Mouse (Mus musculus) retina, postnatal 7 days (tissue): Measurements from ENCODE around the gene Ttll12.

ENCODE experiments used
- DNase-seq: peaks from one replicate; pipeline ENCODE4 v3.0.0-alpha.2; 2012; ENCODE audit warnings: low read depth, low spot score

Gene Ttll12

DNA sequence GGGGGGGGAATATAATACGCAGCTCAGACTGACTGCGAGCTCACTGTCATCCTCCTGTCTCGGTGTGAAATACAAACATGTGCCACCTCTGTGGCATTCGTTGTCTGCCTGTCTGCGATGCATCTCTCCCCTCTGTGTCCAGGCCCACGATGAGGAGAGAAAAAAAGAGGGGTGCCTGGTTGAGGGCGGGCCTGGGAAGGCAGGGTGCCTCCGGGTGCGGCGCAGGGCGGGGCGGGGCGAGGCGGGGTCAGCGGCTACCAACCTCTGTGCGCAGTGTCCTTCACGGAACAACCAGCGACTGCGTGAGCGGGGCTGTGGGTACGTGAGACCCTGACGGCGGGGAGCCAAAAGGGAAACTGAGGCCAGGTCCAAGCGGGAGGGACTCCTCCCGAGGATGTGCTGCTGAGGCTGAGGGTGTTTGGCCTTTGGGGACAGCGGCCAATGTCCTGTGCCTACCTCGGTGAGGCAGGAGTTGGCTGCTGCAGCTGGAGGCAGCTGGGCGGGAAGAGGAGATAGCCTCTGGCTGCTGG lies 31.6 kb downstream of the Ttll12 start, which contains the start of the genes Tspo and Mcat:
Tspo (plus strand) TSS at position 266 of the 530 bp plus-strand sequence.
Mcat (minus strand) TSS at position 461 of the 530 bp plus-strand sequence.
- DNase-seq: no peak

DNA sequence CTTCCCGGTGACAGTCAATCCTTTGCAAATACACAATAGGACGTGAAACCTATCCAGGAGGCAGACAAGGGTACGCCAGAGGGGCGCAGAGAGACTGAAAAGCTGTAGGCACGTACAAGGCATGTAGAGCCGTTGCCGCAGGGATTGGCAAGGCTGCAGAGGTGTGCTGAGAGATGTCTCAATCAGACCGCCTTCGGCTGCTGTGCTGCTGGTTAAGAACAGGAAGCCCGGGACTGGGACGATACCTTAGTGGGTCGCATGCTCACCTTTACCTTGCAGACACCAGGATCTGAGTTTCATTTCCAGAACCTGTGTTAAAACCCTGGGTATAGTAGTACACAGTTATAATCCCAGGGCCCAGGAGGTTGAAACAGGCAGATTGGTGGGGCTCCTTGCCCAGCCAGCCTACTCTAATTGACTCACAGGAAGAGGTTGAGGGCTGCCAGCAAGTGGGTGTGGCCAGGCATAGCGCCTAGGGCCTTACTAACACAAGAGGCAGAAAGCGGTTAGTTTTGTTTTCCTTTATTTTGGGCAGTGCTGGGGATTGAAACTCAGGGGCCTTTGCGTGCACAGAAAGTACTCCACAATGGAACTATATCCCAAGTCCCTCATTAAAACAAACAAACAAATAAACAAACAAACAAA lies 32.2 kb downstream of the Ttll12 start:
- no peak for DNase-seq

DNA sequence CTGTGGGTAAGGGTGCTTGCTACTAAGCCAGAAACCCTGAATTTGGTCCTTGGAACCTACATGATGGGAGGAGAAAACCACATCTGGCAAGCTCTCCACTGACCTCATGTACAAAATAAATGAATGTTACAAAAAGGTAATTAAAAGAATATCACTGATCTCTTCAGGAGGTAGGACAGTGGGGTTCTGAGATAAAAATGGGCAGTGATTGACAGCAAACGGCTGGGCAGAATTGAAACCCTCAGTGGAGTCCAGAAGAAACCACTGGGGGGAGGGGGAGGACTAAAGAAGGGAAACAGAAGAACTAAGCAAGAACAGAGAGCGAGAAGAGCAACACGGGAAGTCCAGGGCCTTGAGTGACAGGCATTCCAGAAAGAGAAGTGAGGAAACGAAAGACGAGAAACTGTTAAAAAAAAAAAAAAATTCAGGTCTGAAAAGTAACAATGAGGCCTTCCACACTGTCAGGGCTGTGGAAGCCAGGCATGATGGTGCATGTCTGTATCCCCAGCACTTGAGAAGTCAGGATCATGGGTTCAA lies 33.9 kb downstream of the Ttll12 start:
- no peak for DNase-seq

DNA sequence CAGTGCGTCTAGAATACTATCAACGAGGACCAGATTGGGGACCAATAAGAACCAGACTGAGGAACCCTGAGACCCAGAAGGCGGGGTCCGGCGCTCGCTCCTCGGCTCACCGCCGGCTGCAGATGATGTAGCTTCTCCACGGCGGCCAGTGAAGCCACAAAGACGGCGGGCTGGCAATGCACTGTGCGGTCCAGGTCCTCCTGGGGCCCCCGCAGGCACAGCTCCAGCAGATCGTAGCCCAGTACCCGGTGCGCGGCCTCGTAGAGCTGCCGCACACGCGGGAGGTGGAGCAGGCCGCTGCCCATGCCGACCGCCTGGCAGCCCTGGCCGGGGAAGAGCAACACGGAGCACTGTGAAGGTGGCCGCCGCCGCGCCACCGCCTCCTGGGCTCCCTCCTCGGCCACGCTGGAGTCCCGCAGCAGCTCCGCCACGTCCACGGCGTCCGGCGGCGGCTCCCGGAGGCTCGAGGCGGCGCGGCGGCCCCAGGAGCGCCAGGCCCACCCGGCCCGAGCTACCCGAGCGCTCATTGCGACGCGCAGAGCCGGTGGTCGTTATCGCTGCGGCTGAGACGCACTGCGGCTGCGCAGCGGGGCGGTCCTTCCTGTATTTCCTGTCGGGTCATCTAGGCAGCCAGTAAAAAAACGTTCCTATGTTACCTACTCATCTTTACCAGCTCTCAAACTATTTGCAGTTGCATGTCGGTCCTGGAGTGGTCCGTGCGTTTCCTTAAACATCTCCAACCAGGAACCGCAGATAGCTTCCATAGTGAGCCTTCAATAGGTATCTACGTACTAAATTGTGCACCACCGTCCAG lies 39.6 kb downstream of the Ttll12 start:
- DNase-seq: peak; percentile 75

DNA sequence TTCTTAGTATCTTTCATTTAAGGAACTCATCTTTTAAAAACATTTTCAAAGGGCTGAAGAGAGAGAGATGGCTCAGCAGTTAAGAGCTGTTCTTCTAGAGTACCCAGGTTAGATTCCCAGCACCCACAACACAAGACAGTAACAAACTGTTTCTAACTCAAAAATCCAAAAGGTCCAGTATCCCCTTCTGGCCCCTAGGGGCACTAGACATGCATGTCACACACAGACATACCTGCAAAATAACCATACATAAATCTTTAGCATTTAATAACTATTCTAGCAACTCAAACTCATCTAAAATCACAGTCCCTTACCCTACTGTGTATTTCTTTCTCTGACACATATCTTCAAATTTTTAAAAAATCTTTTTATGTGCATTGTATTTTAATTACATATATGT lies 41.1 kb downstream of the Ttll12 start:
- no peak for DNase-seq

DNA sequence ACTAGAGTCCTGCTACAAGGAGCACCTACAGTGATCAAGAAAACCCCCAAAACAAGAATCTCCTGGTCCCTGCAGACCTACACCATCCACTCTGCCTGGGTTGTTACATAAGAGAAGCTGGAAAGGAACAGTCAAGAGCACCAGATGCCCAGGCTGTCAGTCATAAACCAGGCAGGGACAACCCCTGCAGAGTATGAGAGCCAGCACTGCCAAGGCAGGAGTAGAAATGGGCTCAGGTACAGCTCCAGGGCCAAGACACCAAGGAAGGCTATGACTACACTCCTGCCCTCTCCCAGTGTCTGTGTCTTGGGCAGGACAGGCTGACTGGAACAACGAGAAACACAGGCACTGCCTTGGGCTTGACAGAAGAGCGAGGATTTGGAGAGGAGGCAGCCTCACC lies 44.8 kb downstream of the Ttll12 start:
- DNase-seq: no peak

DNA sequence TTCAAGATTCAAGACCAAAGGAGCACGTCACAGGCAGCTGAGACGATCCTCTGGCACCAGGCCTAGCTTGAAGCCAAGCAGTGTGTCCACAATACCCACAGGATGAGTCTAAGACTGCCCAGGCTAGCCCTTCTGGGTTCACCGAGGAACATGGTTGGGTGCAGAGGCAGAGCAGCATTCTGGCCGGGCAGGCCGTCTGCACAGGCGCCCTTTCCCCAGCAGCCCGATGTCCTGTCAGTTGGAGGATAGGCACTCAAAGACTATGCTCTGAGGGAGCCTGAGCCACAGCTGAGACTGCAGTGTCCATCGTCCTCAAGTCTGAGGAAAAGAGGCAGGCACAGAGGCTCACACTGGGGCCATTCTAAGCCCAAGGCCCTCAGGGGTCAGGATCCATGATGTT lies 47.8 kb downstream of the Ttll12 start:
- DNase-seq: no peak

DNA sequence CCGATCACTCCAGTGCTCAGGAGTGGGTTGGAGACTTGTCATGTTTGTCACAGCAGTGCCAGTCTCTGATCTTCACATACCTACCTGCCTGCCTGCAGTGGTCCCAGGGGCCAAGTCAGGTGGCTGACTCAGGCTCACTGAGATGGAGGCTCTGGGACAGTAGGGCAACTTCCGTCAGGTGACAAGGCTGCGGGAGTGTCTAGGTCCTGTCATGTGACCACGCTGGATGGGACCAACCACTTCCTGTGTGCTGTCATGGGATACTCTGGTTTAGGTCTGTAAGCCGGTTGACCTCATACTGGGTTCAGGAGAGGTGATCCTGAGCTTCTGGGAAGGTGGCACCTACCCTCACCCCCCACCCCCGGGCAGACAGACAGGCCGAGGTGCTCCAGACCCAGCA lies 48.9 kb downstream of the Ttll12 start:
- DNase-seq: no peak

DNA sequence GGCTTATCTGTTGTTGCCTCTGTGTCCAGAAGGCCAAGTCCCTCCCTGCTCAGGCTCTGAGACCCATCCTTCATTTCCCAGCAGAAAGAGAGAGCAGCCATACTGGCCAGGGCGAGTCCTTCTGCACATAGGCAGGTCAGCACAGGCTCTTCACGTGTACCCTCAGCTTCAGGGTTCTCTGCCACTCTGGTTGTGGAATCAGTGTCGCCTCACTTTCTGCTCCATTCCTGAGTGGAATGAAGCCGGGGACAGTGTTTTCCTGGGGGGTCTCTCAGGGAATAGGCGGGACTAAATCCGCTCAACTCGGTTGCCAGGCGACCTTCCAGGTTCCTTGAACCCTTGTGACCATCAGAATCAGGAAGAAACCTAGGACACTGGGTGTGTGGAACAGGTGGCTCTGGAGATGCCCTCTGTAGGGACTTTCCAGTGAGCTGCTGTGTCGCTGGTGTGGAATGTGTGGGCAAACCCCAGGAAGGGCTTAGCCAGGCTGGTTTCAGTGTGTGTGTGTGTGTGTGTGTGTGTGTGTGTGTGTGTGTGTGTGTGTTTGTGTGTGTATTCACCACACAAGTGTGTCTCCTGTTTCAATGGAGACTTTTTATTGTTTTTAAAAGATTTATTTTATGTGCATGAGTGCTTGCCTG lies 53.2 kb downstream of the Ttll12 start:
- no peak for DNase-seq

DNA sequence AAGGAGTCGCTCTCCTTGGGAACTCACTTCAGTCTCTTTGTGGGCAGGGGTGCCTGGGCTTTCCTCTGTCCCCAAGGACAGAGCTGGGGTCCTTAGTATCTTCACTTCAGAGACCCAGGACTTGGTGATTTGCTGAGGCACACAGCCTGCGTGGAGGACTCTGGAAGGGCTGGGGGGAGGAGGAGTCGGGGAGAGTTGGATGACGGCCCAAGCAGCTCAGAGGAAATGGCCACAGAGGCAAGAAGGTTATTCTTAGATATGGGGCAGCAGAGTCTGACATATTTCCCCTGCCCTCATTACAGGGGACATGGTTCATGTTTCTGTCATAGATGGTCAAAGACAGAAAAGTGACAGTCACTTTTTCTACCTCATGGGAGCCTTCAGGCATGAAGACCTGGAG lies 55.1 kb downstream of the Ttll12 start:
- DNase-seq: no peak

DNA sequence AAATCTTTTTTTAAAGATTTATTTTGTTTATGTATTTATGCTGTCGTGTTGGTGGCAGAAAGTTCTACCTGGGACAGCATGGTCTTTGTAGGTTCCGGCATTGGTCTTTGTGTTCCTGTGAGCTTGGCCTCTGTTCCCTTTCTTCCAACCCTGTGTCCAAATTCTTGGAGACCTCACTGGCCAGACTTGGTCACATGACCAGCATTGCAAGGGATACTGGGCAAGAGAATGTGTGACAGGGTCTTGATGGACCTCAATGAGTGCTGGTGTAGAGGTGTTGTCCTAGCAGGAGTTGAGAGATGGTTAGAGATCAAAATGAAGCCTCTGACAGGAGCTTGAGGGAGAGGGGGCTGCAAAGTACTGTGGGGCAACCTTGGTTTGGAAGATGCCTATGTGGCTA lies 56.1 kb downstream of the Ttll12 start:
- DNase-seq: no peak

DNA sequence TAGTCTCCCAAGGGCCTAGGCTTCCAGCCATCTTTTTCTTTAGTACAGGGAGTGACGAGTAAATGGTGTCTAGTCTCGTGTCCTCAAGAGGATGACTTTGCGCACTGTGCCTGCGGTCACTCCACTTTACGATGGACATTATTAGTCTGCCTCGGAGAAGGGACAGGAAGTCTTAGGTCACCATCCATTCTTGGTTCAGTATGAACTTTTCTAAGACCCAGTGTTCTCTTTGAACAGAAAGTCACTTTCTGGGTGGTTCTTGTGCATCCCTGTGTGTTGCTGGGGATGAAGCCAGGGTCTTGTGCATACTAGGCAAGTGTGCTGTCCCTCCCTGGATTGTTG lies 59.1 kb downstream of the Ttll12 start:
- no peak for DNase-seq

DNA sequence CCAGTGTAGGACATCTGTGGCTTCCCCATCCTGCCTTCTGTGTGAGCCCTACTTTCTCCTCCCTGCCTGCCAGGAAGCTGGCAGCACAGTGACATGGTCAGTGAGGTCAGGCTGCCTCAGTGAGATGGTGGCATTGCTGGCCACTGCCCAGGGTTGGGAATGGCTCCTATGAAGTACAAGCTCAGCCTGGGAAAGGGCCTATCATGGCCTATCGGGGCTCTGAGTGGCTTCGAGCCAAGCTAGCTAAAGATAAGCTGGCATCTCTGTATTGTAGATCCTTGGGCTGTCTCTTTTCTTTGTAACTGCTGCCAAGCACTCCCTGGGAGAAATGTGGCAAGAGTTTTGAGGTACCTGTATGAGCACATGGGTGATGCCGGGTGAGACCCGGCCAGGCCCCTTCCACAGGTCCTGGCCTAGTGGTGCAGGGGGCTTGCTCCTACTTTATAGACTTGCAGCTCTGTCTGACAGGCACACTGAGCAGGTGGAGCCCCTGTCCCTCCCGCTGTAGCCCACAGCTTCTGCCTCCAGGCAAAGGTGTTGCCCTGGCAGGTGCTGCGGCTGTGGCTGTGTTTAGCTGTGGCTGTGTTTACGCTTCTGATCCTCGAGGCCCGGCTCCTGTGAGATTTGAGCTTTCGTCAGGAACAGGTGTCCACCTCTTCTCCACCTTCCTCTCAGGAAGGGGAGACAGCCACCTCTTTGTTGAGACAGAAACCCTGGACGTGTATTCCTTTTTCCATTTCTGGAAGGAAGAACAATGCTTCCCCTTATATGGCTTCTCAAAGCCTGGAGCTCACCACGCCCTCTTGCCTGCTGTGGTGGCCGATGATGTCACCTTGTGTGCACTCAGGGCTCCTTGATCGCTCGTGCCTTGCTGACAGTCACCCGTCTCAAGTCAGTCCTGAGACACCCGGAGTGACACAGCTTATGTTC lies 59.7 kb downstream of the Ttll12 start:
- DNase-seq: no peak

DNA sequence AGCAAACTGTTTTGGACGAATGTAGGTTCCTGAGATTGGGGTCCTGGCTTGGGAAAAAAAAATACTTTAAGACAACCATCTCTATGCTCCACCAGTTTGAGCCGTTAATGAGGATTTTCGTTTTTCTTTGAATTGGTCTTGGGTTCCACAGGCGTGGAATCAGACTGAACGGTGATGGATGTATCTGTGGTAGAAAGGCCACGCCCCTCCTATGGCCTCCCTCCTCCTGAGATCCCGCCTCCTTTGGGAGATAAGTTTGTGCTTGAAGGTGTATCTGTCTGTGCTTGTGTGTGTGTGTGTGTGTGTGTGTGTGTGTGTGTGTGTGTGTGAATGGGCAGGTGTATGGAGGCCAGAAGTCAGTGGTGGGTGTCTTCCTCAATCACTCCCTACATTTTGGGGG lies 62.4 kb downstream of the Ttll12 start:
- DNase-seq: no peak

DNA sequence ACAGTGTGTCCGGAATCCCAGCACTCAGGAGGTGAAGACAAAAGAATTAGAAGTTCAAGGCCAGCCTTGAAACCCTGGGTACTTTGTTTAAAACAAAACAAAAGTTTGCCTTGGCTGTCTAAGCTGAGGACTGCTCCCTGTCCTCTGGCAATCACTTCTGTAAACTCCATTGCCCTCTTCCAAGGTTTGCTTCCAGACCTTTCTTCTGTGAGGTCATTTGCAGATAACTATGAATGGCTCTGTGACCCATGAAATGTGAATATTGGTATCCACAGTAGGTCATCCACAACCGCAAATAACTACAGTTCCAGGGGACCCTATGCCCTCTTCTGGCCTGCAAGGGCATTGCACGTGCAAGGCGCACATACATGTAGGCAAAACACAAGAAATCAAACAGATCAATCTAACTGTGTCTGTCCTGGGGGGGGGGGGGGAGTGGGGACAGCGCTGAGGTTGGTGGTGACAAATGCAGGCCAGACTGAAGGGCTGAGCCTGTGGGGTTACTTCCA lies 62.9 kb downstream of the Ttll12 start:
- DNase-seq: no peak

DNA sequence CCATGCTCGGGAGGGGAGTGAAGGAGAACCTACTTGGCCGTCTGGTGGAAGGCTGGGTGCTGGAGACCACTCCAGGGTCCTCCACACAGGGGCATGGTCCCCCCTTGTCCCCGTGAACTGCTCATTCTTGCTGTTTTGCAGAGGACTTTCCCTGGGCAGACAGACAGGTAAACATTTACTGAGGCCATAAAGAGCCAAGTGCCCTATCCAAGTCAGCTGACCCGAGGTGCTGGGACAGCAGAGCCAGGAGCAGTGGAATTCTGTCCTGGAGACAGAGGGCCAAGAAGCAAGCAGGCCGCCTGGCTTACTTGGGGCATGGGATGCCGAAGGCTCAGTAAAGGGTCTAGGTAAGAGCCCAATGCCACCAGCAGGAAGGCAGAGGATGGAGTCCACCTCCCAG lies 64.3 kb downstream of the Ttll12 start:
- DNase-seq: no peak

DNA sequence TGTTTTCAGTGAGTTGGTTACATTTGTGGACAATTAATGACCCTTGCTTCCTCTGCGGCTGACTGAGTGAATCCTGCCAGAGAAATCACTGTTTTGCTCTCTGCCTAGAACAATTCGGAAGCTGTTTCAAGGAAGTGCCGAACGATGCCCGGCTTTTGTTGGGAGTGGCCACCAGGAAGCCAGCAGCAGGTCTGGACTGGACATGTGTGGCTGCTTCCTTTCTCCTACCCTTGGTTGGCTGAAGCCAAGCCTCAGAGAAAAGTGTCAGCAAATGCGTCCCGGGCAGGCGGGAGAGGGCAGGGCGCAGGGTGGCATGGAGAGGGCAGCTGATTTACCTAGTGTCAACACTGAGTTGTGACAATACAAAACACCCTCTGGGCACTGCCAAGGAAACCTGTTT lies 64.7 kb downstream of the Ttll12 start:
- no peak for DNase-seq

DNA sequence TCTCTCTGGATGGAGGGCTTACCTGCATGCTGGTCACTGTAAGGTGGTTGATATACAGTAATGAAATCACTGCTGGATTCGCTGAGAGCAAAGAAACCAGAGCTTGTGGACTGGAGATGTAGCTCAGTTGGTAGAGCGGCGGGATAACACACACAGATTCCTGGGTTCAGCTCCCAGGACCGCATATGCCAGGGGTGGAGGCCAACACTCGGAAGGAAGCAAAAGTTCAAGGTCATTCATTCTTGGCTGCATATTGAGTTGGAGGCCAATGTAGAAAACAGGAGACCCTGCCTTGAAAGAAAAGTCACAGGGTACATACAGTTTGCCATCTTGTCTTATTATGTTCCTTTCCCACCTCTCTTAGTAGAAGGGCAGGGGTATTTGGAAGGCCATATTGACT lies 65.2 kb downstream of the Ttll12 start:
- DNase-seq: no peak

DNA sequence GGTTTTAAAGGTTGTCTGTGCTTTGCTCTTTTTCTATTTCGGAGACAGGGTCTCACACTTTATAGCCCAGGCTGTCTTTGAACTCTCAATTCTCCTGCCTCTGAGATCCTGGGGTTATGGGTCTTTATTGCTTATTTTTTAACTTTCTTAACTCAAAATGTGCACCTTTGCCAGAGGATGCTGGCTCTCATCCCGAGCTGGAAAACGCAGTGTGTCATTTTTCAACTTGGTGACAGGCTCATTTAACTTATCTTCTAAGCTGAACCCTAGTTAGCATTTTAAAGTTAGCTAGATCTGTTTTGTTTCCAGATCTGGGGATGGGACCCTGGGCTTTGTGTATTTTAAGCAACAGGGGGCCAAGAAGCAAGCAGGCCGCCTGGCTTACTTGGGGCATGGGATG lies 66.1 kb downstream of the Ttll12 start:
- DNase-seq: no peak

DNA sequence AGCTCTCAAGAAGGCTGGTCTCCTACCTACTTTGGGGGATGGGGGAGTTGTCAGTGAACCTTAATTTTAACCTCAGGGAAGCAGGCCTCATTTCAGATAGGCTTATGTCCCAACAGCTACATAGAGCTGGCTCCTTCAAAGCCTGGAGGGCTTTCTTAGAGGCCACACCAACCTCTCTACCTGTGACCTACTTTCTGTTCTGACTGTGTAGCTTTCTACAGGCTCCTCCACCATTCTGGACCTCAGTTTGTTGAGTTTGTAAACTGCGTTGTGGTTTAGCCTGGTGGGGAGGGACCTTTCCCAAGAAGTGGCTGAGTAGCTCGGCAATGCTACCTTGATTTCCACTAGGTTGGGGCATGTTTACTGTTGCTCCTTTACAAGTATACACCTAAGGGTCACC lies 67.2 kb downstream of the Ttll12 start:
- no peak for DNase-seq

DNA sequence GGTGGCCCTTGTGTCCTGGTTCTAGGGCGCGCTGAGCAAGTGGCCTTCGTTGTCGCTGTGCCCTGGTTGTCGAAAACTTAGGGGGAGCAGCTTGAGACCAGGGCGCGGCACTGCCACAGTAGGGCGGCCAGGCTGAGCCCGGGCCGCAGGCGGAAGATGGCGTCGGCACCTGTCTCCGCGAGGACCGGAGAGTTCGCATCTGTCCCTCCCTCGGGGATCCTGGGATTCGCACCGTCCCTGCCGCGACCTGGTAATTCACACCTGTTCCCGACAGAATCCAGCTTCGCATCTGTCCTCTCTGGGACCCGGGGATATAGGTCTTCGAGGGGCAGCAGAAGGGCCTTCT lies 67.9 kb downstream of the Ttll12 start:
- DNase-seq: no peak
